Mouse (Mus musculus): ENCODE measurements at regions not wholly inside any gene's neighbourhood (a gene's known extent, or its start where the extent isn't known, plus 50 kb on each side); places are given as distances from the start of the nearest gene placed in this dataset.
"Not testable (repeated sequence)": the region's sequence is repeated elsewhere in the genome, so short reads cannot be mapped to it uniquely, and the experiment has no call there.

DNA sequence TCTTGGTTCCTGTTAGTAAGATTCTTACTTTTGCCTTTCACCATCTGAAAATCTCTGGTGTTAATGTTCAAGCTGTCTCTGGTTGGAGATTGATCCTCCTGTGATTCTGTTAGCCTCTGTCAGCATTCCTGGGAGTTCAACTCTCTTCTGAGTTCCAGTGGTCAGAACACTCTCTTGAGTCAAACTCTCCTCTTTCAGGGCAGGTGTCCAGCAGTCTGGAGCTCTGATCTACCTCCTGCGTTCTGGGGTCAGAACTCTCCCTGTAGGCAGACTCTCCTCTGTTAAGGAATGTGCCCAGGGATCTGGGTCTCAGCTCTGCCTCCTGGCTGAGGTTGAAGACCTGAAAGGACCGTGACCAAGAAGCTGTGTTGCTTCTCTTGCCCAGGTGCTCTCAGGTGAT is 581.3 kb downstream of the H2al1n start:
- DNase-seq (ENCODE audit: low read depth, low spot score), result not testable (repeated sequence)

DNA sequence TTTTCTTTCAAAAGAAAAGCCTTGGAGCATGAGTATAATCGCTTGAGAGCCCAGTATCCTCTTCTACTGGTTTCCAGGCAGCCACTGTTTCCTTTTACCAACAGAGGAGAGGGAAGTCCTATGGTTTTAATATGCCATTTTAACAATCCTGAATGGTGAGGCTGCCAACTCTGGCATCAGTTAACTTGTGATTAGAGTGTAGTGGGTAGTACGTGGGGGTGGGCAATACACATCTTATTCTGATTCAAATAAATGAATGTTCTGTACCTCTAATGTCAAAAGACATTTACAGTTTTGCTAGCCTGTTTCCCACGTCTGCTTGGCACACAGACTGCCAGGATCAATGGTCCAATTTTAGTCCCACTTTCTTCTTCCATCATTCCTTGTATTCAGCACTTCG is 624.9 kb downstream of the H2al1n start:
- peak; percentile 13 for DNase-seq (ENCODE audit: low read depth, low spot score)

GRCm38 (mm10) chrX:14839740-14840419 is 628.9 kb downstream of the H2al1n start:
- DNase-seq (ENCODE audit: low read depth, low spot score), result peak; percentile 36

DNA sequence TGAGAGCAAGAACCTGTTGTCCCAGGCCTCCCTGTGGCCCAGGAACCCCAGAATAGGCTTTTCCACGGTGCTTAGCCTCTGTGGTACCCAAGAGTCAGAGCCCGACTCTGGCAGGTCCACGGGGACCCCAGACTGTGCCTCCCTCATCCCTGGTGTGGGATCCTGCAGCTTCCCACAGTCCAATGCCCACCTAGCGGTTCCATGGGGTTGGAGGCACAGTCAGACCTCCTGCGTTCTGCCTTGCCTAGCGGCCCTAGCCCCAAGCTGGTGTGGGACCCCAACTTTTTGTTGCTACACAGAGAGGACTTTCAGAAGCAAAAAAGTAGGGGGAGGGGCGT is 629.4 kb downstream of the H2al1n start:
- no peak for DNase-seq (ENCODE audit: low read depth, low spot score)

GRCm38 (mm10) chrX:14845353-14845752 is 634.4 kb downstream of the H2al1n start:
- peak; percentile 61 for DNase-seq (ENCODE audit: low read depth, low spot score)

GRCm38 (mm10) chrX:14884612-14885011 is 673.7 kb downstream of the H2al1n start:
- DNase-seq (ENCODE audit: low read depth, low spot score), result peak; percentile 92

Data from brain, adult 2 months (tissue).